ENCODE assay signal across 8 mouse cellular contexts in genomic region chr6:116264018-116264651, GRCm38 (mm10). TPM values are rescaled to one million over a fixed set of nuclear protein-coding genes. Genes with fewer than 3 reads are reported as not detected.
A peak's percentile ranks its signal among the peaks of the same experiment; 100 is the strongest.
DNase-seq lines count a peak whose midpoint lies in the region; ATAC-seq and TF ChIP-seq lines count a peak whose summit lies in the region.

Gene Zfand4 (plus strand): TSS chr6:116264222.

- CTCF ChIA-PET in Patski (lab: Charles Lee): no interaction called here

- H3K9ac ChIP-seq in hindbrain, embryonic 15.5 days: peak within 1 kb of the TSS; percentile 60

- peaks cover 19% of the 10 kb centered on the region for H3K4me1 ChIP-seq in hindbrain, embryonic 15.5 days (replicated peaks)

- ATAC-seq in Patski: peak; percentile 97
- ATAC-seq in hindbrain, embryonic 15.5 days (ENCODE audit: low FRiP score, low read depth): peak; percentile 97

- TF ChIP-seq CTCF in Patski (IDR thresholded peaks at IDR 0.05): no peak

- DNase-seq in Patski (ENCODE audit: low read depth, low spot score): peak; percentile 34
- DNase-seq in cerebellum, postnatal 14 days: peak; percentile 96 to 97
- peak; percentile 74 to 88 for DNase-seq in frontal cortex, postnatal 25 days (ENCODE audit: low spot score in 2 of 2)
- peak; percentile 79 for DNase-seq in left cerebral cortex, adult 11 months (ENCODE audit: low spot score)
- DNase-seq in lung, postnatal 4 days: peak; percentile 95
- DNase-seq in retina, postnatal 7 days (ENCODE audit: low read depth, low spot score): peak; percentile 81
- DNase-seq in urinary bladder, adult 2 months (ENCODE audit: low spot score): peak; percentile 90

- H3K4me3 ChIP-seq in hindbrain, embryonic 15.5 days: peak within 1 kb of the TSS; percentile 58

- no peaks in the 10 kb centered on the region for H3K9me3 ChIP-seq in hindbrain, embryonic 15.5 days

- in situ Hi-C loops in Patski (cut with MboI; ENCODE audit: low pct_unique_long_range_greater_than_20kb): no loop called here

- H3K27ac ChIP-seq in hindbrain, embryonic 15.5 days (replicated peaks): peak within 1 kb of the TSS; percentile 58

- 0% methylated on average over 52 of the region's 67 CpGs for WGBS in hindbrain, embryonic 15.5 days

- peaks cover 9% of the 10 kb centered on the region; the same call in 1 of the 2 replicates for H3K36me3 ChIP-seq in hindbrain, embryonic 15.5 days

- H3K27me3 ChIP-seq in Patski: no peaks in the 10 kb centered on the region
- no peaks in the 10 kb centered on the region for H3K27me3 ChIP-seq in hindbrain, embryonic 15.5 days

- POLR2A ChIA-PET in Patski (lab: Charles Lee): no interaction called here

- H3K4me2 ChIP-seq in hindbrain, embryonic 15.5 days: peak within 1 kb of the TSS; percentile 76

RNA-seq across cellular contexts. Expression of gene Zfand4, which starts in this region (rescaled TPM):
- 3.5 TPM for polyA plus RNA-seq in Patski (2021)
- 6.1 and 7.2 TPM in 2 replicates for polyA plus RNA-seq in hindbrain, embryonic 15.5 days (2015; fragmentation: Nextera tagmentation; extraction: Ambion mirVana)
- polyA plus RNA-seq in urinary bladder, adult 2 months (2012; rRNA removed): 3.8 and 3.9 TPM in 2 replicates

Comparison
In these comparisons a context has a peak if more than half of its experiments do, and no peak if none do; other contexts are left out.
1. Peak in every context shown above with its lines: DNase-seq, ATAC-seq, H3K4me3 ChIP-seq and H3K27ac ChIP-seq.
2. DNase-seq: peak in every context shown above with its lines; median percentile 96 in cerebellum, postnatal 14 days; 95 in lung, postnatal 4 days; 90 in urinary bladder, adult 2 months; 81 in frontal cortex, postnatal 25 days; 81 in retina, postnatal 7 days; 79 in left cerebral cortex, adult 11 months; 34 in Patski.